Mouse (Mus musculus): Measurements from ENCODE around the gene Unc45a.

- no peak for TF ChIP-seq CTCF (IDR thresholded peaks at IDR 0.05; ENCODE audit: control insufficient read depth, insufficient read depth, low read length)
- TF ChIP-seq POLR2A (IDR thresholded peaks at IDR 0.05; ENCODE audit: borderline replicate concordance, control insufficient read depth, low read depth, low read length) = no peak
Measured at GRCm38 (mm10) chr7:80310771-80311170, 30.0 kb downstream of the Unc45a start.
